Mouse (Mus musculus) left cerebral cortex, postnatal 14 days (tissue): Measurements from ENCODE around the gene Oxt. TPM values are rescaled to one million over a fixed set of nuclear protein-coding genes. Genes with fewer than 3 reads are reported as not detected.

ENCODE experiments used
- microRNA-seq, 2 experiments: library from miRNA; unstranded; fragments of <30 nt; microRNA quantifications; one replicate each; pipeline ENCODE4 v1.2.0; 2022
- total RNA-seq, 2 experiments: library from RNA; stranded (reverse); gene quantifications; 2 replicates each; pipeline ENCODE4 v1.2.3; 2021

Oxt gene
- total RNA-seq, 2 experiments from 2014 or later, result 1.5 TPM; not detected in 1

Small RNAs within 50 kb of the gene (microRNA-seq; reads per million reads assigned to microRNA genes)
- 0 reads per million in 2 experiments for gene Gm23876

Other genes with a start within 250 kb of the Oxt start
- gene Cpxm1, start 178.6 kb upstream of the Oxt start, total RNA-seq, result 10 to 100 TPM in 1 of 2 experiments, 1 to 10 TPM in 1; 8.5 to 13.2 TPM
- gene Gm28372, start 170.9 kb upstream of the Oxt start, total RNA-seq, result not detected
- gene 1700020A23Rik, start 170.9 kb upstream of the Oxt start, total RNA-seq, result not detected
- gene Tmem239, start 169.7 kb upstream of the Oxt start, total RNA-seq, result not detected
- 10 to 100 TPM; 66.7 to 83.6 TPM for gene Vps16, start 151.8 kb upstream of the Oxt start, total RNA-seq
- 10 to 100 TPM; 21.3 to 22.1 TPM for gene Pced1a, start 151.5 kb upstream of the Oxt start, total RNA-seq
- gene Ptpra, start 125.9 kb upstream of the Oxt start, total RNA-seq, result 100 to 1,000 TPM; 251 to 257 TPM
- 10 to 100 TPM; 72.2 to 75.8 TPM for gene Mrps26, start 12.4 kb upstream of the Oxt start, total RNA-seq
- 10 to 100 TPM in 1 of 2 experiments, under 1 TPM in 1; 0.68 to 21.7 TPM for gene Avp, start 6.4 kb downstream of the Oxt start, total RNA-seq
- 1 to 10 TPM; 7.3 to 8.0 TPM for gene Fastkd5, start 53.9 kb downstream of the Oxt start, total RNA-seq
- 1 to 10 TPM; 7.7 to 8.3 TPM for gene Ubox5, start 53.9 kb downstream of the Oxt start, total RNA-seq
- gene Lzts3, start 66.6 kb downstream of the Oxt start, total RNA-seq, result 10 to 100 TPM; 88.0 to 89.5 TPM
- gene Ddrgk1, start 88.5 kb downstream of the Oxt start, total RNA-seq, result 10 to 100 TPM; 78.1 to 85.2 TPM
- 10 to 100 TPM; 40.4 to 41.9 TPM for gene Itpa, start 91.4 kb downstream of the Oxt start, total RNA-seq
- 1 to 10 TPM in 1 of 2 experiments, under 1 TPM in 1; 0.32 to 1.8 TPM for gene Slc4a11, start 121.3 kb downstream of the Oxt start, total RNA-seq